Mouse (Mus musculus) spleen, postnatal 36 days (tissue): Measurements from ENCODE around the gene Uspl1.
A peak's percentile ranks its signal among the peaks of the same experiment; 100 is the strongest.

Source experiments
- DNase-seq, 2 experiments: peaks; one replicate each; pipeline ENCODE4 v3.0.0; 2022; ENCODE audit warnings: low spot score in 2 of 2, mixed read lengths in 1 of 2

Gene Uspl1

DNA sequence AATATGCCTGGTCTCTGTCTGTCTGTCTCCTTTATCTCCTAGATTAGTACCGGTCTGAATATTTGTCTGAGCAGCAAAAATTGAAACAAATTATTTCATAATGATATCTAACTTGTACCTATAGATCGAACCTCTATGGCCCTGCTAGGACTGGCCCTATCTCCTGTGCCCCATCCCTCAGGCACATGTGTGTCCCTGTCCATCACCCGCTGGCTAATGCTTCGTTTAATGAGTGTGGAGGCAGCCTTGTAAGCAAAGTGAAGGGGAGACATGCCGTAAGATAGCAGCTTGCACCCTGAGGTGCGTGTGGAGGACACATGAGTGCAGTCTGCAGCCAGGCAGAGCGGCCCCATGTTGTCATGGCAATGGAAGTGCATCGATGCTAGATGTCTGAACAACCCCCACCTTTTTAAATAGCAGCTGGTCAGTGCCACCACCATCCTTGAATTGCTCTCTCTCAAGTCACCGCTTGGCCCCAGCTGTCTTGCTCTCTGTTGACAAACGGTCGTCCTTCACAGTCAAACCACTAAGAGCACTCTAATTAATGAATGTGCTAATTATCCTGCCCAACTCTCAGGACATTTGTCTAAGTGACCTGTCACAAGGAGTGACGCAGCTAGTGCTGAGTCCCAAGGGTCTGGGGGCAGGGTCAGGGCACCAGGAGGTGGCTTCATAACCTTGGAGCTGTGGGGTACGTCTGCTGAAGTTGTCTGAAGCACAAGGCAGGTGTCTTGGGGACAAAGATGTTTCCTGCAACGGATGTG is 73.5 kb downstream of the Uspl1 start:
- no peak for DNase-seq

GRCm38 (mm10) chr5:149259093-149259492 is 74.9 kb downstream of the Uspl1 start:
- DNase-seq, result no peak

DNA sequence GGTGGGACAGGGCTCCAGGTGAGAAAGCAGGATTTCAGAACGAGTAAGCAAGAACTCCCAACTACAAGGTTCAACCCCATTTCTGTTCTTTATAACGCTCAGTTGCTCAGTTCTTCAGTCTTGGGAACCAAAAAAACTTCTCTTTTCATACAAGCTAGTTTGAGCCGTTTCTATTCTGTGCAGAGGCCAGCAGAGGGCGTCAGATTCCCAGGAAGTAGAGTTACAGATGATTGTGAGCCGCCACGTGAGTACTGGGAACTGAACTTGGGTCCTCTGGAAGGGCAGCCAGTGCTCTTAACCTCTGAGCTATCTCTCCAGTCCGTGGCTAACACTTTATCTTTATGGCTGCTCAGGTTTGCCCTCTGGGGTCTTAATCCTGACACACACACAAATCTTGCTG is 77.3 kb downstream of the Uspl1 start:
- DNase-seq, result no peak

DNA sequence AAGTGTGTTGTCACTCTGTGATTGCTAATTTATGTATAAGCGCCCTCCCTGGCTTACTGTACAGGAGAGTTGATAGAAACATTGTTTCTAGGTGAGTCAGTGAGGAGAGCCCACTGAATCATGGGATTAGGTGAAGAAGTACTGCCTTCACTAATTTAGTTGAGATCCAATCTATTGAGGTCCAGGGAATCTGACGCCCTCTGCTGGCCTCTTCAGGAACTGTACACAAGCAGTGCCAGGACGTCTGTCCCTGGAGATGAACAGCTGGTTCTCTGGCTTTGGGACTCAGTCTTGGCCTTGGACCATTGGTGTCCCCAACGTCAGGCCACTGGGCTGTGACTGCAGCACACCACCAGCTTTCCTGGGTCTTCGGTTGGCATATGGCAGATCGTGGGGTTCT is 77.7 kb downstream of the Uspl1 start:
- DNase-seq, result peak in 1 of 2 experiments; percentile 38

- DNase-seq, result no peak
Measured at GRCm38 (mm10) chr5:149264405-149264804, 80.3 kb downstream of the Uspl1 start, which contains the start of gene Alox5ap. TSS of gene Alox5ap (plus strand) at chr5:149264767.

DNA sequence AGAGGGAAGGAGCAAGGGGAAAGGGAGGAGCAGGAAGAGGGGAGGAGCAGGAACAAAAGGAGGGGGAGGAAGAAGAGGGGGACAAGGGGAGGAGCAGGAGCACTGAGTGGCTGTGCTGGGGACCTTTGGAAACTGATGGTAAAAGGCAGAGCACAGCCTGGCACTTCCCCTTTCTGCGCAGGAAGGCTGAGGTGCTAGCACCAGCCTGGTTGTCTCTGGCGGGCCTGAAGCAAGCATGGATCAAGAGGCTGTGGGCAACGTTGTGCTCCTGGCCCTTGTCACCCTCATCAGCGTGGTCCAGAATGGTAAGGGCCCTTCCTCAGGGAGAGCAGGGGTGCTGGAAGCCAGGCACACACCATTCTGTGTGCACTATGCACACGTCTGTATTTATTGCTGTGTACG is 80.7 kb downstream of the Uspl1 start:
- DNase-seq, result peak; percentile 56 to 60
